Mouse (Mus musculus): ENCODE results near the gene Prune2. TPM values are rescaled to one million over a fixed set of nuclear protein-coding genes. Genes with fewer than 3 reads are reported as not detected.
A peak's percentile ranks its signal among the peaks of the same experiment; 100 is the strongest.

Gene Prune2
- polyA plus RNA-seq, 1 experiment from 2014 or later: 11.5 TPM

GRCm38 (mm10) chr19:17125380-17125779 is 169.5 kb downstream of the Prune2 start:
- no peak for ATAC-seq (ENCODE audit: low read depth)
- Histone ChIP-seq H3K4me1 (ENCODE audit: control insufficient read depth, insufficient read depth, low read length) (no peaks in the 10 kb centered on the region), H3K4me3 (ENCODE audit: low read depth, low read length) (no peak overlapping the region), H3K9me3 (ENCODE audit: control insufficient read depth, low read length) (no peaks in the 10 kb centered on the region), H3K36me3 (ENCODE audit: control insufficient read depth, insufficient read depth, low read length) (no peaks in the 10 kb centered on the region), H3K9ac (replicated peaks; ENCODE audit: low read depth, low read length) (no peak overlapping the region), H3K4me2 (ENCODE audit: low read depth, low read length) (no peak overlapping the region), H3K27ac (ENCODE audit: low read depth, low read length) (no peak overlapping the region), H3K27me3 (ENCODE audit: control insufficient read depth, insufficient read depth, low read length) (no peaks in the 10 kb centered on the region)
- WGBS: 88% methylated on average over 7 of the region's 7 CpGs

GRCm38 (mm10) chr19:17130544-17130943 is 174.6 kb downstream of the Prune2 start:
- no peak overlapping the region for H3K4me3 ChIP-seq (ENCODE audit: low read depth, low read length)
- H3K9ac ChIP-seq (replicated peaks; ENCODE audit: low read depth, low read length): no peak overlapping the region

GRCm38 (mm10) chr19:17136677-17137460 is 181.0 kb downstream of the Prune2 start:
- Histone ChIP-seq H3K36me3 (ENCODE audit: control insufficient read depth, insufficient read depth, low read length) (no peaks in the 10 kb centered on the region), H3K9ac (replicated peaks; ENCODE audit: low read depth, low read length) (peak overlapping the region; percentile 50), H3K4me1 (ENCODE audit: control insufficient read depth, insufficient read depth, low read length) (no peaks in the 10 kb centered on the region), H3K27ac (ENCODE audit: low read depth, low read length) (no peak overlapping the region), H3K9me3 (ENCODE audit: control insufficient read depth, low read length) (no peaks in the 10 kb centered on the region), H3K4me2 (ENCODE audit: low read depth, low read length) (peak overlapping the region; percentile 70), H3K4me3 (ENCODE audit: low read depth, low read length) (peak overlapping the region; percentile 43), H3K27me3 (ENCODE audit: control insufficient read depth, insufficient read depth, low read length) (no peaks in the 10 kb centered on the region)
- peak; percentile 96 for ATAC-seq (ENCODE audit: low read depth)
- WGBS: 10% methylated on average over 21 of the region's 21 CpGs

More at GRCm38 (mm10) chr19:17130544-17130943, 174.6 kb downstream of the Prune2 start:
- ATAC-seq (ENCODE audit: low read depth): no peak
- no peaks in the 10 kb centered on the region for H3K9me3 ChIP-seq (ENCODE audit: control insufficient read depth, low read length)
- H3K4me2 ChIP-seq (ENCODE audit: low read depth, low read length): no peak overlapping the region
- no peaks in the 10 kb centered on the region for H3K27me3 ChIP-seq (ENCODE audit: control insufficient read depth, insufficient read depth, low read length)
- H3K27ac ChIP-seq (ENCODE audit: low read depth, low read length): no peak overlapping the region
- no peaks in the 10 kb centered on the region for H3K36me3 ChIP-seq (ENCODE audit: control insufficient read depth, insufficient read depth, low read length)
- H3K4me1 ChIP-seq (ENCODE audit: control insufficient read depth, insufficient read depth, low read length): no peaks in the 10 kb centered on the region
- 88% methylated on average over 3 of the region's 3 CpGs for WGBS

GRCm38 (mm10) chr19:17137656-17138055 is 181.7 kb downstream of the Prune2 start:
- H3K27me3 ChIP-seq (ENCODE audit: control insufficient read depth, insufficient read depth, low read length): no peaks in the 10 kb centered on the region
- WGBS: 45% methylated on average over 1 of the region's 2 CpGs
- no peaks in the 10 kb centered on the region for H3K9me3 ChIP-seq (ENCODE audit: control insufficient read depth, low read length)
- H3K36me3 ChIP-seq (ENCODE audit: control insufficient read depth, insufficient read depth, low read length): no peaks in the 10 kb centered on the region
- no peak overlapping the region for H3K9ac ChIP-seq (replicated peaks; ENCODE audit: low read depth, low read length)
- no peak for ATAC-seq (ENCODE audit: low read depth)
- H3K27ac ChIP-seq (ENCODE audit: low read depth, low read length): no peak overlapping the region
- H3K4me2 ChIP-seq (ENCODE audit: low read depth, low read length): no peak overlapping the region
- no peak overlapping the region; the same call in 1 of the 2 replicates for H3K4me3 ChIP-seq (ENCODE audit: low read depth, low read length)
- no peaks in the 10 kb centered on the region for H3K4me1 ChIP-seq (ENCODE audit: control insufficient read depth, insufficient read depth, low read length)

- Histone ChIP-seq H3K27ac (ENCODE audit: low read depth, low read length) (no peak overlapping the region), H3K4me3 (ENCODE audit: low read depth, low read length) (no peak overlapping the region), H3K36me3 (ENCODE audit: control insufficient read depth, insufficient read depth, low read length) (no peaks in the 10 kb centered on the region), H3K4me1 (ENCODE audit: control insufficient read depth, insufficient read depth, low read length) (no peaks in the 10 kb centered on the region), H3K27me3 (ENCODE audit: control insufficient read depth, insufficient read depth, low read length) (no peaks in the 10 kb centered on the region), H3K9me3 (ENCODE audit: control insufficient read depth, low read length) (no peaks in the 10 kb centered on the region), H3K4me2 (ENCODE audit: low read depth, low read length) (no peak overlapping the region), H3K9ac (replicated peaks; ENCODE audit: low read depth, low read length) (no peak overlapping the region)
- no peak for ATAC-seq (ENCODE audit: low read depth)
- WGBS: 29% methylated on average over 10 of the region's 10 CpGs
These were observed 182.4 kb downstream of the Prune2 start for GRCm38 (mm10) chr19:17138144-17138915.

- Histone ChIP-seq H3K4me2 (ENCODE audit: low read depth, low read length) (no peak overlapping the region), H3K27ac (ENCODE audit: low read depth, low read length) (no peak overlapping the region), H3K9me3 (ENCODE audit: control insufficient read depth, low read length) (no peaks in the 10 kb centered on the region), H3K36me3 (ENCODE audit: control insufficient read depth, insufficient read depth, low read length) (no peaks in the 10 kb centered on the region), H3K9ac (replicated peaks; ENCODE audit: low read depth, low read length) (no peak overlapping the region), H3K4me1 (ENCODE audit: control insufficient read depth, insufficient read depth, low read length) (no peaks in the 10 kb centered on the region), H3K27me3 (ENCODE audit: control insufficient read depth, insufficient read depth, low read length) (no peaks in the 10 kb centered on the region), H3K4me3 (ENCODE audit: low read depth, low read length) (no peak overlapping the region)
- 66% methylated on average over 12 of the region's 12 CpGs for WGBS
- ATAC-seq (ENCODE audit: low read depth): no peak
These were observed 184.3 kb downstream of the Prune2 start for GRCm38 (mm10) chr19:17140016-17140914.

GRCm38 (mm10) chr19:17143245-17143644 is 187.3 kb downstream of the Prune2 start:
- WGBS: 97% methylated on average over 2 of the region's 2 CpGs
- Histone ChIP-seq H3K4me3 (ENCODE audit: low read depth, low read length) (no peak overlapping the region), H3K9me3 (ENCODE audit: control insufficient read depth, low read length) (no peaks in the 10 kb centered on the region), H3K4me1 (ENCODE audit: control insufficient read depth, insufficient read depth, low read length) (no peaks in the 10 kb centered on the region), H3K4me2 (ENCODE audit: low read depth, low read length) (no peak overlapping the region), H3K9ac (replicated peaks; ENCODE audit: low read depth, low read length) (no peak overlapping the region), H3K27ac (ENCODE audit: low read depth, low read length) (no peak overlapping the region), H3K27me3 (ENCODE audit: control insufficient read depth, insufficient read depth, low read length) (no peaks in the 10 kb centered on the region), H3K36me3 (ENCODE audit: control insufficient read depth, insufficient read depth, low read length) (no peaks in the 10 kb centered on the region)
- ATAC-seq (ENCODE audit: low read depth): no peak

GRCm38 (mm10) chr19:17144205-17144604 is 188.3 kb downstream of the Prune2 start:
- H3K4me3 ChIP-seq (ENCODE audit: low read depth, low read length): no peak overlapping the region
- no peaks in the 10 kb centered on the region for H3K4me1 ChIP-seq (ENCODE audit: control insufficient read depth, insufficient read depth, low read length)
- no peaks in the 10 kb centered on the region for H3K36me3 ChIP-seq (ENCODE audit: control insufficient read depth, insufficient read depth, low read length)
- ATAC-seq (ENCODE audit: low read depth): no peak
- WGBS: 85% methylated on average over 6 of the region's 6 CpGs
- H3K27ac ChIP-seq (ENCODE audit: low read depth, low read length): no peak overlapping the region
- no peaks in the 10 kb centered on the region for H3K9me3 ChIP-seq (ENCODE audit: control insufficient read depth, low read length)
- no peak overlapping the region for H3K9ac ChIP-seq (replicated peaks; ENCODE audit: low read depth, low read length)
- H3K27me3 ChIP-seq (ENCODE audit: control insufficient read depth, insufficient read depth, low read length): no peaks in the 10 kb centered on the region
- no peak overlapping the region for H3K4me2 ChIP-seq (ENCODE audit: low read depth, low read length)

All from neural tube, embryonic 14.5 days (tissue).